Mouse (Mus musculus): ENCODE data around the gene Micu2. TPM values are rescaled to one million over a fixed set of nuclear protein-coding genes. Genes with fewer than 3 reads are reported as not detected.
"Not testable (repeated sequence)": the region's sequence is repeated elsewhere in the genome, so short reads cannot be mapped to it uniquely, and the experiment has no call there.

Gene Micu2
- polyA plus RNA-seq, 1 experiment from 2014 or later: 69.2 TPM

GRCm38 (mm10) chr14:57910501-57911068 lies 88.5 kb downstream of the Micu2 start:
- 21% methylated on average over 26 of the region's 26 CpGs for WGBS
- Histone ChIP-seq H3K27me3 (no peaks in the 10 kb centered on the region), H3K36me3 (peaks cover 6% of the 10 kb centered on the region; the same call in 1 of the 2 replicates), H3K4me3 (peak overlapping the region; percentile 31), H3K9ac (peak overlapping the region; percentile 64), H3K4me2 (peak overlapping the region; percentile 54), H3K27ac (peak overlapping the region; percentile 24; the same call in 1 of the 2 replicates), H3K9me3 (no peaks in the 10 kb centered on the region), H3K4me1 (replicated peaks) (no peaks in the 10 kb centered on the region)
- peak; percentile 88 for ATAC-seq (ENCODE audit: low FRiP score)

- WGBS: 74% methylated on average over 5 of the region's 5 CpGs
- Histone ChIP-seq H3K27me3 (no peaks in the 10 kb centered on the region), H3K27ac (no peak overlapping the region), H3K4me1 (replicated peaks) (no peaks in the 10 kb centered on the region), H3K9me3 (no peaks in the 10 kb centered on the region), H3K4me2 (no peak overlapping the region), H3K36me3 (no peaks in the 10 kb centered on the region), H3K4me3 (no peak overlapping the region), H3K9ac (no peak overlapping the region)
- ATAC-seq (ENCODE audit: low FRiP score): no peak
Observed at GRCm38 (mm10) chr14:57909297-57909696, 89.8 kb downstream of the Micu2 start.

GRCm38 (mm10) chr14:57908431-57908830 lies 90.6 kb downstream of the Micu2 start:
- no peaks in the 10 kb centered on the region for H3K9me3 ChIP-seq
- H3K9ac ChIP-seq: no peak overlapping the region
- no peak overlapping the region for H3K4me2 ChIP-seq
- no peak overlapping the region for H3K4me3 ChIP-seq
- 72% methylated on average over 2 of the region's 2 CpGs for WGBS
- H3K4me1 ChIP-seq (replicated peaks): no peaks in the 10 kb centered on the region
- no peaks in the 10 kb centered on the region for H3K27me3 ChIP-seq
- no peak for ATAC-seq (ENCODE audit: low FRiP score)
- no peak overlapping the region for H3K27ac ChIP-seq
- no peaks in the 10 kb centered on the region for H3K36me3 ChIP-seq

- no peak for ATAC-seq (ENCODE audit: low FRiP score)
- Histone ChIP-seq H3K9ac (no peak overlapping the region), H3K27me3 (no peaks in the 10 kb centered on the region), H3K4me3 (no peak overlapping the region), H3K4me2 (no peak overlapping the region), H3K4me1 (replicated peaks) (no peaks in the 10 kb centered on the region), H3K9me3 (no peaks in the 10 kb centered on the region), H3K27ac (no peak overlapping the region), H3K36me3 (no peaks in the 10 kb centered on the region)
- 74% methylated on average over 1 of the region's 1 CpGs for WGBS
Observed at GRCm38 (mm10) chr14:57901998-57902397, 97.1 kb downstream of the Micu2 start.

GRCm38 (mm10) chr14:57896882-57897281 lies 102.2 kb downstream of the Micu2 start:
- H3K9ac ChIP-seq: no peak overlapping the region
- no peaks in the 10 kb centered on the region for H3K27me3 ChIP-seq
- H3K9me3 ChIP-seq: no peaks in the 10 kb centered on the region
- H3K36me3 ChIP-seq: no peaks in the 10 kb centered on the region
- H3K27ac ChIP-seq: no peak overlapping the region
- WGBS: 96% methylated on average over 12 of the region's 12 CpGs
- no peak overlapping the region for H3K4me3 ChIP-seq
- H3K4me2 ChIP-seq: no peak overlapping the region
- no peaks in the 10 kb centered on the region for H3K4me1 ChIP-seq (replicated peaks)
- no peak for ATAC-seq (ENCODE audit: low FRiP score)

- H3K27ac ChIP-seq; H3K9me3 ChIP-seq; H3K4me1 ChIP-seq (replicated peaks); ATAC-seq (ENCODE audit: low FRiP score); H3K9ac ChIP-seq; H3K27me3 ChIP-seq; H3K4me3 ChIP-seq; H3K36me3 ChIP-seq; H3K4me2 ChIP-seq: not testable (repeated sequence)
- WGBS: 48% methylated on average over 8 of the region's 8 CpGs
Observed at GRCm38 (mm10) chr14:57896088-57896871, 102.8 kb downstream of the Micu2 start.

GRCm38 (mm10) chr14:57894346-57894745 lies 104.7 kb downstream of the Micu2 start:
- Histone ChIP-seq H3K9ac (no peak overlapping the region), H3K4me3 (no peak overlapping the region), H3K4me1 (replicated peaks) (no peaks in the 10 kb centered on the region), H3K27me3 (no peaks in the 10 kb centered on the region), H3K9me3 (no peaks in the 10 kb centered on the region), H3K36me3 (no peaks in the 10 kb centered on the region), H3K4me2 (no peak overlapping the region), H3K27ac (no peak overlapping the region)
- no peak for ATAC-seq (ENCODE audit: low FRiP score)
- WGBS: 94% methylated on average over 2 of the region's 2 CpGs

GRCm38 (mm10) chr14:57892961-57893360 lies 106.1 kb downstream of the Micu2 start:
- Histone ChIP-seq H3K27me3 (no peaks in the 10 kb centered on the region), H3K9ac (no peak overlapping the region), H3K36me3 (no peaks in the 10 kb centered on the region), H3K4me1 (replicated peaks) (peaks cover 11% of the 10 kb centered on the region), H3K4me3 (no peak overlapping the region), H3K9me3 (no peaks in the 10 kb centered on the region), H3K27ac (no peak overlapping the region), H3K4me2 (no peak overlapping the region)
- no peak for ATAC-seq (ENCODE audit: low FRiP score)
- 96% methylated on average over 1 of the region's 1 CpGs for WGBS

GRCm38 (mm10) chr14:57890011-57890842 lies 108.8 kb downstream of the Micu2 start, which contains the start of gene Zdhhc20:
Gene Zdhhc20 (minus strand): TSS chr14:57890276.
- peak; percentile 95 for ATAC-seq (ENCODE audit: low FRiP score)
- peak within 1 kb of the TSS; percentile 87 for H3K4me3 ChIP-seq
- no peaks in the 10 kb centered on the region for H3K27me3 ChIP-seq
- H3K4me2 ChIP-seq: peak within 1 kb of the TSS; percentile 67
- H3K4me1 ChIP-seq (replicated peaks): peaks cover 24% of the 10 kb centered on the region
- 3% methylated on average over 57 of the region's 65 CpGs for WGBS
- H3K36me3 ChIP-seq: no peaks in the 10 kb centered on the region
- H3K9ac ChIP-seq: peak within 1 kb of the TSS; percentile 95
- peak within 1 kb of the TSS; percentile 91 for H3K27ac ChIP-seq
- no peaks in the 10 kb centered on the region for H3K9me3 ChIP-seq

GRCm38 (mm10) chr14:57889541-57890010 lies 109.5 kb downstream of the Micu2 start:
- no peaks in the 10 kb centered on the region for H3K9me3 ChIP-seq
- ATAC-seq (ENCODE audit: low FRiP score): peak; percentile 29
- no peaks in the 10 kb centered on the region for H3K27me3 ChIP-seq
- under 1% methylated on average over 31 of the region's 37 CpGs for WGBS
- peak overlapping the region; percentile 91 for H3K27ac ChIP-seq
- peaks cover 24% of the 10 kb centered on the region for H3K4me1 ChIP-seq (replicated peaks)
- H3K36me3 ChIP-seq: no peaks in the 10 kb centered on the region
- peak overlapping the region; percentile 67 for H3K4me2 ChIP-seq
- H3K4me3 ChIP-seq: peak overlapping the region; percentile 87
- H3K9ac ChIP-seq: peak overlapping the region; percentile 95

GRCm38 (mm10) chr14:57887171-57887570 lies 111.9 kb downstream of the Micu2 start:
- Histone ChIP-seq H3K9ac (no peak overlapping the region; the same call in 1 of the 2 replicates), H3K27me3 (no peaks in the 10 kb centered on the region), H3K27ac (peak overlapping the region; percentile 35; the same call in 1 of the 2 replicates), H3K4me2 (peak overlapping the region; percentile 1; the same call in 1 of the 2 replicates), H3K36me3 (no peaks in the 10 kb centered on the region), H3K4me3 (no peak overlapping the region), H3K9me3 (no peaks in the 10 kb centered on the region), H3K4me1 (replicated peaks) (peaks cover 35% of the 10 kb centered on the region)
- WGBS: 84% methylated on average over 8 of the region's 8 CpGs
- no peak for ATAC-seq (ENCODE audit: low FRiP score)

GRCm38 (mm10) chr14:57886032-57886431 lies 113.0 kb downstream of the Micu2 start:
- H3K4me3 ChIP-seq: no peak overlapping the region
- H3K4me2 ChIP-seq: no peak overlapping the region
- H3K36me3 ChIP-seq: no peaks in the 10 kb centered on the region
- H3K9me3 ChIP-seq: no peaks in the 10 kb centered on the region
- no peak overlapping the region for H3K9ac ChIP-seq
- no peaks in the 10 kb centered on the region for H3K27me3 ChIP-seq
- no peak for ATAC-seq (ENCODE audit: low FRiP score)
- no peak overlapping the region for H3K27ac ChIP-seq
- 91% methylated on average over 2 of the region's 2 CpGs for WGBS
- H3K4me1 ChIP-seq (replicated peaks): peaks cover 42% of the 10 kb centered on the region
